Mouse (Mus musculus): ENCODE data around the gene Klf2.

Klf2 gene

GRCm38 (mm10) chr8:72336273-72336672 lies 17.4 kb downstream of the Klf2 start:
- DNase-seq, result peak in 1 of 2 experiments; percentile 68

- no peak for DNase-seq
Observed at GRCm38 (mm10) chr8:72337034-72337433, 18.2 kb downstream of the Klf2 start.

- DNase-seq, result no peak
Observed at GRCm38 (mm10) chr8:72342556-72343300, 23.9 kb downstream of the Klf2 start.

- no peak for DNase-seq
Observed at GRCm38 (mm10) chr8:72343725-72344124, 24.9 kb downstream of the Klf2 start.

GRCm38 (mm10) chr8:72347553-72347952 lies 28.7 kb downstream of the Klf2 start:
- no peak for DNase-seq

- no peak for DNase-seq
Observed at GRCm38 (mm10) chr8:72348114-72348513, 29.3 kb downstream of the Klf2 start.

GRCm38 (mm10) chr8:72348956-72349355 lies 30.1 kb downstream of the Klf2 start:
- DNase-seq, result no peak

- no peak for DNase-seq
Observed at GRCm38 (mm10) chr8:72349838-72350237, 31.0 kb downstream of the Klf2 start.

- no peak for DNase-seq
Observed at GRCm38 (mm10) chr8:72350727-72351126, 31.9 kb downstream of the Klf2 start.

GRCm38 (mm10) chr8:72351405-72352005 lies 32.7 kb downstream of the Klf2 start:
- DNase-seq, result no peak

GRCm38 (mm10) chr8:72352951-72353699 lies 34.3 kb downstream of the Klf2 start:
- DNase-seq, result peak; percentile 63 to 83

- DNase-seq, result no peak
Observed at GRCm38 (mm10) chr8:72353700-72354045, 34.8 kb downstream of the Klf2 start.

- DNase-seq, result peak; percentile 73 to 82
Observed at GRCm38 (mm10) chr8:72354272-72354671, 35.4 kb downstream of the Klf2 start.

- no peak for DNase-seq
Observed at GRCm38 (mm10) chr8:72356593-72356992, 37.8 kb downstream of the Klf2 start.

GRCm38 (mm10) chr8:72360162-72360561 lies 41.3 kb downstream of the Klf2 start:
- DNase-seq, result peak in 1 of 2 experiments; percentile 39

GRCm38 (mm10) chr8:72362754-72363153 lies 43.9 kb downstream of the Klf2 start:
- DNase-seq, result no peak

- peak; percentile 73 to 82 for DNase-seq
Observed at GRCm38 (mm10) chr8:72363457-72363856, 44.6 kb downstream of the Klf2 start.

- no peak for DNase-seq
Observed at GRCm38 (mm10) chr8:72365016-72365415, 46.2 kb downstream of the Klf2 start.

- peak; percentile 79 to 91 for DNase-seq
Observed at GRCm38 (mm10) chr8:72365826-72366225, 47.0 kb downstream of the Klf2 start.

- no peak for DNase-seq
Observed at GRCm38 (mm10) chr8:72366435-72366834, 47.6 kb downstream of the Klf2 start.

Data from kidney, postnatal 36 days (tissue).